Mouse (Mus musculus) limb, embryonic 14.5 days (tissue): ENCODE results near the gene Golgb1. TPM values are rescaled to one million over a fixed set of nuclear protein-coding genes. Genes with fewer than 3 reads are reported as not detected.

Experiments used
- ATAC-seq: fragments of 200-750 bp; cut with Nextera tagmentation; 2 replicates; pipeline ENCODE4 v1.8.0; 2017; ENCODE audit warnings: low read depth, moderate number of reproducible peaks, moderate TSS enrichment; ENCODE audit not compliant: low FRiP score
- DNase-seq: peaks from one replicate; pipeline ENCODE4 v3.0.0-alpha.2; 2015; ENCODE audit warnings: low spot score
- H3K27ac ChIP-seq: fragments of 300-500 bp; sonication (generic); replicated peaks from 2 replicates; pipeline ENCODE4 v1.5.1; 2014; ENCODE audit warnings: low read depth, mild to moderate bottlenecking, low read length, moderate library complexity, mixed read lengths
- H3K27me3 ChIP-seq: fragments of 300-500 bp; sonication (generic); 2 replicates; pipeline ENCODE4 v1.6.1; 2014; ENCODE audit warnings: low read length, mixed read lengths; ENCODE audit not compliant: control insufficient read depth, insufficient read depth
- H3K36me3 ChIP-seq: fragments of 300-500 bp; sonication (generic); 2 replicates; pipeline ENCODE4 v1.6.1; 2014; ENCODE audit warnings: mild to moderate bottlenecking, low read length, moderate library complexity, mixed read lengths; ENCODE audit not compliant: control insufficient read depth, insufficient read depth
- H3K4me1 ChIP-seq: fragments of 300-500 bp; sonication (generic); 2 replicates; pipeline ENCODE4 v1.6.1; 2014; ENCODE audit warnings: antibody characterized with exemption, low read length, mixed read lengths; ENCODE audit not compliant: control insufficient read depth, insufficient read depth
- H3K4me2 ChIP-seq: fragments of 300-500 bp; sonication (generic); replicated peaks from 2 replicates; pipeline ENCODE4 v1.6.1; 2014; ENCODE audit warnings: low read depth, mild to moderate bottlenecking, low read length, moderate library complexity; ENCODE audit not compliant: severe bottlenecking
- H3K4me3 ChIP-seq: fragments of 300-500 bp; sonication (generic); replicated peaks from 2 replicates; pipeline ENCODE4 v1.5.1; 2014; ENCODE audit warnings: low read length
- H3K9ac ChIP-seq: fragments of 300-500 bp; sonication (generic); 2 replicates; pipeline ENCODE4 v1.6.1; 2014; ENCODE audit warnings: mild to moderate bottlenecking, low read depth, low read length, moderate library complexity; ENCODE audit not compliant: severe bottlenecking
- H3K9me3 ChIP-seq: fragments of 300-500 bp; sonication (generic); 2 replicates; pipeline ENCODE4 v1.6.1; 2016; ENCODE audit warnings: low read length; ENCODE audit not compliant: control insufficient read depth
- POLR2A ChIP-seq: fragments of 200-500 bp; IDR thresholded peaks from 2 replicates; pipeline ENCODE4 v1.8.0; 2012; ENCODE audit warnings: inconsistent platforms, mild to moderate bottlenecking, moderate library complexity, borderline replicate concordance; ENCODE audit not compliant: insufficient read depth, insufficient read length; ENCODE audit errors: extremely low read depth
- WGBS: fragments of 180-500 bp; shearing (Covaris S2); extraction: QIAGEN DNeasy Blood & Tissue Kit; methylation state at CpG from one replicate; pipeline ENCODE4 v1.1.7; 2014; 5-methylcytosine and 5-hydroxymethylcytosine counted together
- polyA plus RNA-seq, 2 experiments: library from polyadenylated mRNA; depleted of rRNA in 1 of 2; stranded (reverse) in 1 of 2; unstranded in 1 of 2; fragments of >200 nt; fragmentation: Nextera tagmentation in 1 of 2; extraction: Ambion mirVana in 1 of 2; gene quantifications; 2 replicates each; pipeline versions ENCODE4 v1.2.1 to v1.2.3; 2012 to 2014

Gene Golgb1
- polyA plus RNA-seq, 2 experiments: 52.4 to 123 TPM

DNA sequence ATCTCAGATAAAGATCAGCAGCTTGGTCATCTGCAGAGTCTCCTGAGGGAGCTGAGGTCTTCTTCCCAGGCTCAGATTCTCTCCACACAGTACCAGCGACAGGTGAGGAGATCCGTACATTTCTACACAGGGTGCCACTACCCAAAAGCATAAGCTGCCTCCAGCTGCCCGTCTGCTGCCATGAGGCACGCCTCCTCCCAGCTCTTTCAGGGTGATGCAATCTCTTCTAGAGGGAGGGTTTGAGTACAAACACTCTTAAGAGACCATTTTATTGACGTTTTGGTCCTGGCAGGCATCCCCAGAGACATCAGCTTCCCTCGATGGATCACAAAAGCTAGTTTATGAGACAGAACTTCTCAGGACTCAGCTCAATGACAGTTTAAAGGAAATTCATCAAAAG lies 50.9 kb downstream of the Golgb1 start:
- peaks cover 88% of the 10 kb centered on the region for H3K36me3 ChIP-seq
- no peak for TF ChIP-seq POLR2A
- no peaks in the 10 kb centered on the region for H3K4me1 ChIP-seq
- H3K9me3 ChIP-seq: no peaks in the 10 kb centered on the region
- H3K9ac ChIP-seq: no peak overlapping the region
- WGBS: 66% methylated on average over 6 of the region's 6 CpGs
- H3K27me3 ChIP-seq: no peaks in the 10 kb centered on the region
- no peak overlapping the region for H3K4me2 ChIP-seq
- H3K27ac ChIP-seq: no peak overlapping the region
- ATAC-seq (no peak), DNase-seq (no peak)
- no peak overlapping the region for H3K4me3 ChIP-seq

- peaks cover 90% of the 10 kb centered on the region for H3K36me3 ChIP-seq
- 94% methylated on average over 10 of the region's 10 CpGs for whole genome bisulfite sequencing
Measured at GRCm38 (mm10) chr16:36926514-36927447, 51.8 kb downstream of the Golgb1 start.

GRCm38 (mm10) chr16:36927495-36928105 lies 52.7 kb downstream of the Golgb1 start:
- H3K4me1 ChIP-seq: no peaks in the 10 kb centered on the region
- ATAC-seq (no peak), DNase-seq (no peak)
- H3K27me3 ChIP-seq: no peaks in the 10 kb centered on the region
- no peak overlapping the region for H3K27ac ChIP-seq
- peaks cover 96% of the 10 kb centered on the region for H3K36me3 ChIP-seq
- no peak for TF ChIP-seq POLR2A
- no peak overlapping the region for H3K4me2 ChIP-seq
- H3K9me3 ChIP-seq: no peaks in the 10 kb centered on the region
- H3K9ac ChIP-seq: no peak overlapping the region
- 85% methylated on average over 10 of the region's 10 CpGs for WGBS
- no peak overlapping the region for H3K4me3 ChIP-seq

More at GRCm38 (mm10) chr16:36926514-36927447, 51.8 kb downstream of the Golgb1 start:
- Histone ChIP-seq H3K9me3 (no peaks in the 10 kb centered on the region), H3K4me1 (no peaks in the 10 kb centered on the region), H3K27ac (no peak overlapping the region), H3K4me2 (no peak overlapping the region), H3K4me3 (no peak overlapping the region), H3K27me3 (no peaks in the 10 kb centered on the region), H3K9ac (no peak overlapping the region)
- TF ChIP-seq POLR2A: no peak
- ATAC-seq: no peak
- no peak for DNase-seq

DNA sequence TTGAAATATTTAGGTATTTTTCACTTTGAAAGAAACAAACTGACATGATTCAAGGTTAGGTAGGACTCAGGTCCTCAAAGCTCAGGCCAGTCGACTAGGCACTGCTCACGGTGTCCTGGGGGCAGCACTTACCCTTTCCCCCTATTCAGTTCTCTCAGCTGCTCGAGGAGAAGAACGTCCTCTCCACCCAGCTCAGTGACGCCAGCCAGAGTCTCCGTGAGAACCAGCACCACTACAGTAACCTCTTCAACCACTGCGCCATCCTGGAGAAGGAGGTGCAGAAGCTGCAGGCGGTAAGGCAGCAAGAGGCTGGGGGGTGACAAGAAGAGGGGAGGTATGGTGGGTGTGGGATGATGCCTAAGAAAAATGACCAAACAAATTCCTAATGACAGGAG lies 53.2 kb downstream of the Golgb1 start:
- no peaks in the 10 kb centered on the region for H3K4me1 ChIP-seq
- no peak for TF ChIP-seq POLR2A
- no peak overlapping the region for H3K4me2 ChIP-seq
- ATAC-seq (no peak), DNase-seq (no peak)
- 94% methylated on average over 8 of the region's 8 CpGs for WGBS
- H3K9ac ChIP-seq: no peak overlapping the region
- H3K4me3 ChIP-seq: no peak overlapping the region
- no peaks in the 10 kb centered on the region for H3K9me3 ChIP-seq
- peaks cover 95% of the 10 kb centered on the region for H3K36me3 ChIP-seq
- no peak overlapping the region for H3K27ac ChIP-seq
- no peaks in the 10 kb centered on the region for H3K27me3 ChIP-seq

DNA sequence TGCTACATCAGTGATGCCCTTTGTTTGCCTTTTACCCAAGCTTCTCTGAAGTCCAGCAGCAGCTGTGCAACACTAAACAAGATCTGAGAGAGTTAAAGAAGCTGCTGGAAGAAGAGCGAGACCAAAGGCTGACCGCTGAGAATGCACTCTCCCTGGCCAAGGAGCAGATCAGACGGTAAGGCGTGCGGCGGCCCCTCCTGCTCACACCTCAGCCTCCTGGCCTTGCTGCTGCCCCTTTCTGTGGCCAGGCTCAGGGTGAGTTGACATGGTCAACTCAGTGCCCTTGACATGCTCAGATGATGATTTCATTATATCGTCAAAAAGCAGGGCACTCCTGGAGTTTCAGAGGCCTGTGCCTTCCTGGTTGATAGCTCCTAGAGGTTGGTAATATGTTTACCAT lies 54.3 kb downstream of the Golgb1 start:
- H3K9me3 ChIP-seq: no peaks in the 10 kb centered on the region
- no peak overlapping the region for H3K9ac ChIP-seq
- DNase-seq (no peak), ATAC-seq (no peak)
- TF ChIP-seq POLR2A: no peak
- H3K4me2 ChIP-seq: no peak overlapping the region
- H3K4me1 ChIP-seq: peaks cover 6% of the 10 kb centered on the region; the same call in 1 of the 2 replicates
- H3K36me3 ChIP-seq: peaks cover 85% of the 10 kb centered on the region
- no peak overlapping the region for H3K27ac ChIP-seq
- H3K27me3 ChIP-seq: no peaks in the 10 kb centered on the region
- no peak overlapping the region for H3K4me3 ChIP-seq
- WGBS: 97% methylated on average over 7 of the region's 7 CpGs
